Mouse (Mus musculus): ENCODE measurements at regions not wholly inside any gene's neighbourhood (a gene's known extent, or its start where the extent isn't known, plus 50 kb on each side); places are given as distances from the start of the nearest gene placed in this dataset.

DNA sequence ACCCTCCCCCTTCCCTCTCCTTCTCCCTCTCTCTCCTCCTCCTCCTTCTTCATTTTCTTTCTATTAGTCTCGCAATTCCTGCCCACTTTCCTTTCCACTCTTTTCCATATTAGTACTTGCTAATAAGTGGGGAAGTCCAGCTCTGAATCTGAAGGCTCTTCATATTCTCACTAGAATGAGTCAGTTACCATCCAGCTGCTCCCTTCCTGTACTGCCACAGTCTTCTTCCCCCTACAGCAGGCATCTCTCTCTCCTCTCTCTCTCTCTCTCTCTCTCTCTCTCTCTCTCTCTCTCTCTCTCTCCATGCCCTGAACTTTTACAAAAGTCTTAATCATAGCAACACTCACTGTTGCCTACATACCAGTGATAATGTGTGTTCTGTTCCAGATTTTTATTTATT, 226.6 kb upstream of the Pter start:
- Histone ChIP-seq H3K36me3 (replicated peaks; ENCODE audit: control insufficient read depth, insufficient read depth, low read depth) (no peaks in the 10 kb centered on the region), H3K9me3 (ENCODE audit: control insufficient read depth, low read length) (no peaks in the 10 kb centered on the region), H3K4me2 (ENCODE audit: low read depth) (no peak overlapping the region), H3K4me3 (ENCODE audit: insufficient read depth in 1 of 2, low read depth in 2 of 2, low read length in 2 of 2) (no peak overlapping the region), H3K9ac (replicated peaks) (no peak overlapping the region), H3K27ac (no peak overlapping the region), H3K27me3 (ENCODE audit: control insufficient read depth, insufficient read depth, low read length) (no peaks in the 10 kb centered on the region), H3K4me1 (replicated peaks; ENCODE audit: control insufficient read depth in 2 of 2, insufficient read depth in 2 of 2, low read length in 1 of 2) (no peaks in the 10 kb centered on the region)
- TF ChIP-seq CTCF (IDR thresholded peaks at IDR 0.05; ENCODE audit: low read depth) (no peak), EP300 (IDR thresholded peaks at IDR 0.05; ENCODE audit: low read depth) (no peak)
- 53% methylated on average over 1 of the region's 1 CpGs for WGBS (ENCODE audit: insufficient replicate concordance)
- ATAC-seq (ENCODE audit: insufficient read depth) (no peak), DNase-seq (ENCODE audit: low read depth in 3 of 3, low spot score in 3 of 3) (no peak)

DNA sequence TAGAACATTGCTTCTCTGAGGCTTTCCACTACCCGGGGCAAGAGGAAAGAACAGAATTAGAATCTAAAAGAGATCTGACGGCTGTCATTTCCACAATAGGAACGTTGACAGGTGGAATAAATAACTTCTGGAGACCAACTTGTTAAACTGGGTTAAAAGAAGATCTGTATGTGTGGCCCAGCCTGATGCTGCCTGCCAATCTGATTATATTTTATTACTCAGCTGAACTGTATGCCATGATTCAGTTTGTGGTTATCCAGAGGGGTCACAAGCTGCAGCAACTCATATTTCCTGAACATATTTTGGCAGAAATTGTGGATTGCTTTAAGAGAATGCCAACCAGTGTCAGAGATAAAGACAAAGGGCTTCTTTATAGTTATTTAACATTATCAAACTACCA, 224.5 kb upstream of the Pter start:
- 47% methylated on average over 3 of the region's 3 CpGs for WGBS (ENCODE audit: insufficient replicate concordance)
- Histone ChIP-seq H3K9ac (replicated peaks) (no peak overlapping the region), H3K4me2 (ENCODE audit: low read depth) (no peak overlapping the region), H3K27ac (no peak overlapping the region), H3K4me3 (ENCODE audit: insufficient read depth in 1 of 2, low read depth in 2 of 2, low read length in 2 of 2) (no peak overlapping the region), H3K9me3 (ENCODE audit: control insufficient read depth, low read length) (no peaks in the 10 kb centered on the region), H3K4me1 (replicated peaks; ENCODE audit: control insufficient read depth in 2 of 2, insufficient read depth in 2 of 2, low read length in 1 of 2) (no peaks in the 10 kb centered on the region), H3K27me3 (ENCODE audit: control insufficient read depth, insufficient read depth, low read length) (no peaks in the 10 kb centered on the region), H3K36me3 (replicated peaks; ENCODE audit: control insufficient read depth, insufficient read depth, low read depth) (no peaks in the 10 kb centered on the region)
- TF ChIP-seq CTCF (IDR thresholded peaks at IDR 0.05; ENCODE audit: low read depth): no peak
- TF ChIP-seq EP300 (IDR thresholded peaks at IDR 0.05; ENCODE audit: low read depth): no peak
- no peak for DNase-seq (ENCODE audit: low read depth in 3 of 3, low spot score in 3 of 3)
- ATAC-seq (ENCODE audit: insufficient read depth): no peak

DNA sequence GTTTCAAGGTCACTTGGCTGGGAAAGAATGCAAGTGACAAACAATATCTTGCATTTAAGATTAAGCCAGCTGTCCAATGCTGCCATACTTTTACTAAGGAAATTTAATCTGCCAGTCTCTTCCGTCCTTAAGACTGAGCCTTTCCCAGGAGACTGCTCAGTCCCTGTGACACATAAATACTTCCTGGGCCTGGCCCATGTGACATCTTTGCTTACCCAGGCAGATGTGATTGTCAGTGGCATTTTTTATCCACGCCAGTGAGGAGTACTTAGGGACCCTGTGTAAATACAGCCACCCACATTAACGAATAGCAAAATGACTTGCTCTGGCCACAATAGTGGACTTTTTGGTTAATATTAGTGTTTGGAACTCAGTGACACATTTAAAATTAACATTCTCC, 216.3 kb upstream of the Pter start:
- no peak for ATAC-seq (ENCODE audit: insufficient read depth)

DNA sequence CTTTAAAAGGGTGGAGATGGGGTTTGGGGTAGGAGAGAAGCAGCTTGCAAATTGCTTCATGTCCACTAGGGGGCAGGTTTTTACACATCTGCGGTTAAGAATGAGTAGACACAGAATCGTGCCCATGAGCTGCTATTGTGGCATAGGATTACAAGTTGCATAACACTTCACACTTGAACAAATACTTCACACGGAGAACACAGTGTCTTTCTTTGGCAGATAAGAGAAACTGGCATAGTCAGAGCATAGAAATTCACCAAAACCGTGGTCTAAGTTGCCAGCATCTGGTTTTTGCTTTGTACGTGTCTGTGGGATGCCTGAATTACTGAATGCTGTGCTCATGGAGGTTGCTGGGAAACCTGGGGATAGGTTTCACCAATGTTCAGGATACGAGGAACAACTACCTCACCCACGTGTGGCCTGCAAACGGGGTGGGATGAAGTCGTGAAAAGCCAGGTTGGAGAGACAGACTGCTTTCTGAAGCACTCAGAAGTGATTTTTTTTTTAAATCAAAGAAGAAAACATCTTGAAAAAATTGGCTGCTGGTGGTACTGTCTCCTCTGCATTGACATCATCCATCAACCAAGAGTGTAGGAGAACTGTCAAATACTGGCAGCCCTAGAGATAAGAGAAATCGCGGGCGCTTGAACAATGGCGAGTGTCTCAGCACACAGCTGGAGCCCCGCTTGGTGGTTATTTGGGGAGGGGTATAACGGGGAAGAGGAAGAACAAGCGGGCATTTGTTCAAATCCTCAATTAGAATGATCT, 214.5 kb upstream of the Pter start:
- Histone ChIP-seq H3K27ac (no peak overlapping the region), H3K36me3 (replicated peaks; ENCODE audit: control insufficient read depth, insufficient read depth, low read depth) (no peaks in the 10 kb centered on the region), H3K9me3 (ENCODE audit: control insufficient read depth, low read length) (no peaks in the 10 kb centered on the region), H3K27me3 (ENCODE audit: control insufficient read depth, insufficient read depth, low read length) (no peaks in the 10 kb centered on the region), H3K4me3 (ENCODE audit: insufficient read depth in 1 of 2, low read depth in 2 of 2, low read length in 2 of 2) (no peak overlapping the region), H3K9ac (replicated peaks) (no peak overlapping the region), H3K4me2 (ENCODE audit: low read depth) (no peak overlapping the region), H3K4me1 (replicated peaks; ENCODE audit: control insufficient read depth in 2 of 2, insufficient read depth in 2 of 2, low read length in 1 of 2) (no peaks in the 10 kb centered on the region)
- DNase-seq (ENCODE audit: low read depth in 3 of 3, low spot score in 3 of 3) (peak in 1 of 3 experiments; percentile 22), ATAC-seq (ENCODE audit: insufficient read depth) (0 out of 2 replicates have a peak, but pooled peaks have one; percentile 18)
- WGBS (ENCODE audit: insufficient replicate concordance): 41% methylated on average over 16 of the region's 16 CpGs
- no peak for TF ChIP-seq EP300 (IDR thresholded peaks at IDR 0.05; ENCODE audit: low read depth)
- TF ChIP-seq CTCF (IDR thresholded peaks at IDR 0.05; ENCODE audit: low read depth): peak; percentile 73

More for the DNA sequence above, 216.3 kb upstream of the Pter start:
- H3K9ac ChIP-seq (replicated peaks): no peak overlapping the region
- DNase-seq (ENCODE audit: low read depth in 3 of 3, low spot score in 3 of 3): no peak
- no peak overlapping the region for H3K4me2 ChIP-seq (ENCODE audit: low read depth)
- H3K4me1 ChIP-seq (replicated peaks; ENCODE audit: control insufficient read depth in 2 of 2, insufficient read depth in 2 of 2, low read length in 1 of 2): no peaks in the 10 kb centered on the region
- no peak overlapping the region for H3K4me3 ChIP-seq (ENCODE audit: insufficient read depth in 1 of 2, low read depth in 2 of 2, low read length in 2 of 2)
- no peaks in the 10 kb centered on the region for H3K27me3 ChIP-seq (ENCODE audit: control insufficient read depth, insufficient read depth, low read length)
- WGBS (ENCODE audit: insufficient replicate concordance): 43% methylated on average over 3 of the region's 3 CpGs
- H3K9me3 ChIP-seq (ENCODE audit: control insufficient read depth, low read length): no peaks in the 10 kb centered on the region
- no peak overlapping the region for H3K27ac ChIP-seq
- TF ChIP-seq CTCF (IDR thresholded peaks at IDR 0.05; ENCODE audit: low read depth) (no peak), EP300 (IDR thresholded peaks at IDR 0.05; ENCODE audit: low read depth) (no peak)
- H3K36me3 ChIP-seq (replicated peaks; ENCODE audit: control insufficient read depth, insufficient read depth, low read depth): no peaks in the 10 kb centered on the region

DNA sequence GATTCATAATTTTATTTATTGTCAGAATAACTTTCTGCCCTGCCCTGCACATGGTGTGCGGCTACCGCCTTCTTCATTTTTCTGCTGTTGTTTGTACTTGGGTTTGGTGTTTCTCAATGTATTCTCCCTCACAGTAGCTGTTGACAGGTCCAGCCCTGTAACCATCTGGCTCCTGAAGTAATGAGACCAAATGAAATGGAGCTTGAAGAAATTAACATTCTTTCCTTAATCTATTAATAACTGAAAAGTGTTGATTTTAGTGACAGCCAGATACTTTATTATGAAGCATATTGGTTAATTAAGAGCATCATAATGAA, 214.0 kb upstream of the Pter start:
- DNase-seq (ENCODE audit: low read depth in 3 of 3, low spot score in 3 of 3): no peak
- no peak overlapping the region for H3K27ac ChIP-seq
- ATAC-seq (ENCODE audit: insufficient read depth): no peak
- no peaks in the 10 kb centered on the region for H3K9me3 ChIP-seq (ENCODE audit: control insufficient read depth, low read length)
- H3K27me3 ChIP-seq (ENCODE audit: control insufficient read depth, insufficient read depth, low read length): no peaks in the 10 kb centered on the region
- H3K36me3 ChIP-seq (replicated peaks; ENCODE audit: control insufficient read depth, insufficient read depth, low read depth): no peaks in the 10 kb centered on the region
- TF ChIP-seq CTCF (IDR thresholded peaks at IDR 0.05; ENCODE audit: low read depth): no peak
- no peak for TF ChIP-seq EP300 (IDR thresholded peaks at IDR 0.05; ENCODE audit: low read depth)
- H3K9ac ChIP-seq (replicated peaks): no peak overlapping the region
- WGBS (ENCODE audit: insufficient replicate concordance): 85% methylated on average over 2 of the region's 2 CpGs
- H3K4me1 ChIP-seq (replicated peaks; ENCODE audit: control insufficient read depth in 2 of 2, insufficient read depth in 2 of 2, low read length in 1 of 2): no peaks in the 10 kb centered on the region
- no peak overlapping the region for H3K4me2 ChIP-seq (ENCODE audit: low read depth)
- no peak overlapping the region for H3K4me3 ChIP-seq (ENCODE audit: insufficient read depth in 1 of 2, low read depth in 2 of 2, low read length in 2 of 2)

All from liver, embryonic 14.5 days (tissue).